Mouse (Mus musculus) MEL (cell line): ENCODE data around the gene Jak3.
A peak's percentile ranks its signal among the peaks of the same experiment; 100 is the strongest.

Experiments
- CTCF ChIP-seq, 3 experiments: IDR thresholded peaks in 2 of 3; conservative IDR thresholded peaks in 1 of 3; 2 replicates each; pipeline ENCODE4 v1.5.1; 2011 to 2012; ENCODE audit warnings: low read length in 3 of 3, low read depth in 2 of 3, mild to moderate bottlenecking in 2 of 3, improper control_type of control experiment in 1 of 3, inconsistent platforms in 1 of 3, mixed read lengths in 1 of 3, moderate library complexity in 1 of 3; ENCODE audit not compliant: control insufficient read depth in 1 of 3, insufficient read depth in 1 of 3, poor library complexity in 1 of 3, severe bottlenecking in 1 of 3
- TAL1 ChIP-seq: IDR thresholded peaks from 2 replicates; pipeline ENCODE4 v1.6.1; 2012; ENCODE audit warnings: mild to moderate bottlenecking, inconsistent platforms, low read length, moderate library complexity, mixed read lengths
- TCF12 ChIP-seq: IDR thresholded peaks from 2 replicates; pipeline ENCODE4 v1.6.1; 2014; ENCODE audit warnings: low read depth, mild to moderate bottlenecking, inconsistent platforms, low read length, improper control_type of control experiment, moderate library complexity

- TF ChIP-seq CTCF (IDR thresholded peaks at IDR 0.05 in 2 of 3, conservative IDR thresholded peaks at IDR 0.05 in 1 of 3; ENCODE audit: control insufficient read depth in 1 of 3, insufficient read depth in 1 of 3, low read depth in 2 of 3, low read length in 3 of 3, poor library complexity in 1 of 3, severe bottlenecking in 1 of 3) (peak in 2 of 3 experiments; percentile 7 to 20; a peak in 2 of 6 replicates), TAL1 (no peak), TCF12 (no peak)
Measured at GRCm38 (mm10) chr8:71629096-71629697, 46.9 kb upstream of the Jak3 start.
